Mouse (Mus musculus) effector memory CD4-positive, alpha-beta T cell, adult 5 months (primary cell): ENCODE data around the gene Lin28a. TPM values are rescaled to one million over a fixed set of nuclear protein-coding genes. Genes with fewer than 3 reads are reported as not detected.

Source experiments
- polyA plus RNA-seq: library from polyadenylated mRNA; unstranded; fragments of 100-300 nt; shearing (Covaris generic); gene quantifications from one replicate; pipeline ENCODE4 v1.2.1, GENCODE M21; 2017

Lin28a gene
- polyA plus RNA-seq = not detected

GRCm38 (mm10) chr4:134018779-134019145 lies at the start of gene Lin28a:
Lin28a (minus strand) TSS chr4:134018841.

DNA sequence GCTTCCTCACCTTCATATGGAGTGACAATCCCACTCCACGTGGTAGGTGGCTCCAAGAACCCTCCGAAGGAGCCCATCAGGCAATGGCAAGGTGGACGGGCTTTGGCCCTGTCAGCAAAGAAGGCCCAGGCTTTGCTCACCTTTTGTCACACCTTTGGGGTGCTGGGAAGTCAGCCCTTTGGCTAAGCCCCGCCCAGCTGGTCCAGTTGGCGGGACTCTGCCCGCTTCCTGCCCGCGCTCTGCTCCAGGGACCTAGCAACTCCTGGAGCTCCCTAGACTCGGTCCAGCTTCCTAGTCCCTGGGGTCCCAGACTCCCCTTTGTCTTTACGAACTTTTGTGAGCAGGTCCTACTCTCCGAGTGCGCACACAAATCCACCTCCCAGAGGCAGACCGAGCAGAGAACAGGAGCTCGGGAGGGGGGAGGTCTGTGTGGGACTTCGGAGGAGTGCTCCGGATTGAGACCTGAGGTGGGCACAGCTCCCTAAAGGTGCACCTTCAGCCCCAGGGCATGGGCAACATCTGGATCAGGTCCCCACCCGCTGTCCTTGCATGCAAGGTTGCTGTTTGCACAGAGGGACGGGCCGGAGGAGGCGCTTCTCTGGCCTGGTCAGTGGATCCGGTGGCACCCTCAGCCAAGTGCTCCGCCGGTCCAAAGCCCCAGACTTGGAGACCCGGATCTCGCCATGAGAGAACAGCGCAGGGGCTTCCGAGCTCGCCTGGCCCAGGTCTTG lies 41.7 kb upstream of the Lin28a start, which contains the start of gene Crybg2:
Gene Crybg2, plus strand, starts transcription at position 681 of the 731 bp plus-strand sequence.

GRCm38 (mm10) chr4:134053538-134053937 lies 34.9 kb upstream of the Lin28a start, which contains the start of gene Zfp683:
Zfp683 (plus strand) TSS chr4:134053838.

DNA sequence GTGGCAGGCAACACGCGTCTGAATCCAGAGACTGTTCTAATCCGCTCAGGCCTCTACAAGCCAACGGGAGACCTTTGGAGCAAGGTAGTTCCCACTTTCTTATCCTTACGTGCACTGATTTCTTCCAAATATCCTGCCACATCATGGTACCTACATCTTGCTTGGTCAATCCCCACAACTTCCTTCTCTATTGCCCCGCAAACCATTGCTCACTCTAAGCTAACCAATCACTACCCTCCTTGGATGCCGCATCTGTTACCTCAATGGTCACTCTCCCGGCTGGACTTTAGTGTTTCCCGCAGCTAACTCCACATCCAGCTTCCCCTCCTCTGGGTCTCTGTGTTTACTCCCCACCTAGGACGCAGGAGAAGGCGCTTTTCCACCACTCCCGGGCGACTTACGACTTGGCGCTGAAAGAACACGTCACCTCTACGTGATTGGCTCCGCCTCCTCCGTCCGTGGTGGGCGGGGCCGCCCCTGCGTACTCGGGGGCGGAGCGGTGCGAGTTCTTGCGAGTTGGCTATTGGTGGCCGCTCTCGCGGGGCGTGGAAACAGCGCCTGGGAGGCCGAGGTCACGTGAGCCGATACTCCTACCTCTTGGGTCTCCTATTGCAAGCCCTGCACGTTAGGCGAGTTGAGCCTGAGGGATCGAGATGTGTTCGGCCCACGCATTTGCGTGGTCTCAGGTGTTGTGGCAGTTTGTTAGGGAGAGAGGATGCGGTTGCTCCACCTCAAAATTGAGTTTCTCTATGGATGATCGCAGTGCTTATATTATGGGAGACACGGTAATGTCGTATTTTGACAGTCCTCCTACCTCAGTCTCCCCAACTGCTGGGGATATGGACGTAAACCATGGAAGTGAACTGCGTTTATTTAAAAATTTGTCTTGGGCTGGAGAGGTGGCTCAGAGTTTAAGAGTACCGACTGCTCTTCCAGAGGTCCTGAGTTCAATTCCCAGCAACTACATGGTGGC lies 17.9 kb downstream of the Lin28a start, which contains the start of gene Dhdds:
Gene Dhdds, minus strand, starts transcription at position 453 of the 973 bp plus-strand sequence.

DNA sequence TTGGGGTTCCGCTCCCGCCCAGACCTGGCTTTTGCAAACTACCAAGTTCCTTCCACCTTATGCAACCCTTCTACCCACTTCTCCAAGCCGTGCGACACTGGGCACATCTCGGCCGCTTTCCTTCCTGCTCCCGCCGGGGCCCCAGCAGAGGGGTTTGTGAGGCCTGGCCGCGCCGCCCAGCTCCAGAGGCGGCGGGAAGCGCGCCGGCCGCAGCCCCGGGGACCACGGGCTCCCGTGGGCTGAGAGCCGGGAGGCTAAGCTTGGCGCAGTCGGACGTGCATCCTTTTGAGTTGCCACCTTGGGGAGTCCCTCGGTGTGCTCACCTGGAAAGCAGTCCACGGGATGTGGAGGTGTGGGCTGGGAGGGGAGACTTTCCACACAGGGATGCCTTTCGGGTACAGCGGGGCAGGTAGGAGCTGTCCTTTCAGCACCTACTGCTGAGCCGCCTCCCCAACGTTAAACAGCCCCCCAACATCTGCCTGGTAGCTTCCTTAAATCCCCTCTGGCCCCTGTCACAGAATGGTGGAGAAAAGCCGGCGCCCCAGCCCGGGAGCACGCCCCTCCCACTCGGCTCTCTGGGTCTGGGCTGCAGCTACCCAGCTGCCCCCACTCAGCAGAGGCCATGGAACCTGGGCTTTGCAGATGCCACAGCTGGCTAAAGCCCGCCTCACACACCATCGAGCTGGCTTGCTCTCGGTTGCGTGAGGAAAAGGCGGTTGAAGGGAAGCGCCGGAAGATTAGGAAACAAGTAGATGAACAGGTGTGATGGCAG lies 50.3 kb downstream of the Lin28a start, which contains the start of gene Hmgn2:
Gene Hmgn2, minus strand, starts transcription at position 501 of the 772 bp plus-strand sequence.

Other genes with a start within 250 kb of the Lin28a start
- gene Rps6ka1, start 131.0 kb downstream of the Lin28a start, polyA plus RNA-seq = 83.7 TPM
- 247 TPM for gene Hmgn2, start 50.2 kb downstream of the Lin28a start, polyA plus RNA-seq
- gene Dhdds, start 17.9 kb downstream of the Lin28a start, polyA plus RNA-seq = 21.5 TPM
- 3.8 TPM for gene Zfp683, start 35.0 kb upstream of the Lin28a start, polyA plus RNA-seq
- gene Crybg2, start 42.0 kb upstream of the Lin28a start, polyA plus RNA-seq = 15.6 TPM
- 1,965 TPM for gene Cd52, start 76.2 kb upstream of the Lin28a start, polyA plus RNA-seq
- gene Ubxn11, start 83.7 kb upstream of the Lin28a start, polyA plus RNA-seq = 34.5 TPM
- gene Sh3bgrl3, start 109.9 kb upstream of the Lin28a start, polyA plus RNA-seq = 934 TPM
- 45.7 TPM for gene Cep85, start 168.3 kb upstream of the Lin28a start, polyA plus RNA-seq
- gene Gm7534, start 184.2 kb upstream of the Lin28a start, polyA plus RNA-seq = not detected
- not detected for gene Catsper4, start 208.5 kb upstream of the Lin28a start, polyA plus RNA-seq
- gene Cnksr1, start 219.6 kb upstream of the Lin28a start, polyA plus RNA-seq = not detected
- 5.9 TPM for gene E130218I03Rik, start 224.8 kb upstream of the Lin28a start, polyA plus RNA-seq
- gene Zfp593, start 226.8 kb upstream of the Lin28a start, polyA plus RNA-seq = 25.7 TPM
- not detected for gene Gm30191, start 228.1 kb upstream of the Lin28a start, polyA plus RNA-seq
- not detected for gene Grrp1, start 235.3 kb upstream of the Lin28a start, polyA plus RNA-seq